Mouse (Mus musculus) heart, embryonic 15.5 days (tissue): ENCODE results near the gene Olfr1299. TPM values are rescaled to one million over a fixed set of nuclear protein-coding genes. Genes with fewer than 3 reads are reported as not detected.

Experiments used
- ATAC-seq: fragments of 200-750 bp; cut with Nextera tagmentation; replicated peaks from 2 replicates; pipeline ENCODE4 v1.8.0; 2017; ENCODE audit warnings: low read depth, moderate TSS enrichment; ENCODE audit not compliant: insufficient number of reproducible peaks, insufficient read depth, low FRiP score
- H3K27ac ChIP-seq: fragments of 300-500 bp; sonication (generic); 2 replicates; pipeline ENCODE4 v1.5.1; 2015; ENCODE audit warnings: mild to moderate bottlenecking, inconsistent platforms
- H3K27me3 ChIP-seq: fragments of 300-500 bp; sonication (generic); 2 replicates; pipeline ENCODE4 v1.6.1; 2015; ENCODE audit warnings: inconsistent platforms
- H3K36me3 ChIP-seq: fragments of 300-500 bp; sonication (generic); 2 replicates; pipeline ENCODE4 v1.6.1; 2015; ENCODE audit warnings: mild to moderate bottlenecking, inconsistent platforms
- H3K4me1 ChIP-seq: fragments of 300-500 bp; sonication (generic); replicated peaks from 2 replicates; pipeline ENCODE4 v1.6.1; 2015; ENCODE audit warnings: inconsistent platforms
- H3K4me2 ChIP-seq: fragments of 300-500 bp; sonication (generic); 2 replicates; pipeline ENCODE4 v1.6.1; 2015; ENCODE audit warnings: inconsistent platforms, mild to moderate bottlenecking, moderate library complexity
- H3K4me3 ChIP-seq: fragments of 300-500 bp; sonication (generic); 2 replicates; pipeline ENCODE4 v1.5.1; 2015; ENCODE audit warnings: mild to moderate bottlenecking, inconsistent platforms
- H3K9ac ChIP-seq: fragments of 300-500 bp; sonication (generic); 2 replicates; pipeline ENCODE4 v1.6.1; 2015; ENCODE audit warnings: mild to moderate bottlenecking, inconsistent platforms
- H3K9me3 ChIP-seq: fragments of 300-500 bp; sonication (generic); replicated peaks from 2 replicates; pipeline ENCODE4 v1.6.1; 2016; ENCODE audit warnings: inconsistent platforms
- WGBS: fragments of 180-500 bp; shearing (Covaris S2); methylation state at CpG from one replicate; pipeline ENCODE4 v1.1.7; 2015; ENCODE audit warnings: mixed read lengths; 5-methylcytosine and 5-hydroxymethylcytosine counted together
- polyA plus RNA-seq: library from polyadenylated mRNA; unstranded; fragments of >200 nt; fragmentation: Nextera tagmentation; extraction: Ambion mirVana; gene quantifications from 2 replicates; pipeline ENCODE4 v1.2.1, GENCODE M21; 2015

Olfr1299 gene
- polyA plus RNA-seq: not detected in 2 replicates

DNA sequence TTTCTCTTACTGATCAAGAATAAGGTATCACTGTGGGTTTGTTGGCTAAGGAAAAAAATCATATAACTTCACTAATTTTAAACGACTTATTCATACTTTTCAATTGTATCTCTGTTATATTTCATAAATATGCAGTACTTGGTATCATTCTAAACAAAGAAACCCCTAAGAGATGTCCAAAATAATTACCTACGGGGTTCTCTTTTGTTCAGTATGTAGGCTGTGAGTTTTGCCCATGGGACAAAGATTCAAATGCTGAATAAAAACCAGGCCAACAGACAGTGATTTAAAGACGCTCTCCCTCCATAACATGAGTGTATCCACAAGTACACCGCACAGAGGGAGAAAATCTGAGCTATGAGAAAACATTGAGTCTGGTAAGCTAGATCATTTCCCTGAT is at the start of gene Olfr1299:
Gene Olfr1299, plus strand, starts transcription at position 301 of the 400 bp plus-strand sequence.
- ATAC-seq: no peak
- Histone ChIP-seq H3K9me3 (no peaks in the 10 kb centered on the region), H3K27ac (no peak within 1 kb of the TSS), H3K4me2 (no peak within 1 kb of the TSS), H3K36me3 (no peaks in the 10 kb centered on the region), H3K9ac (no peak within 1 kb of the TSS), H3K4me3 (no peak within 1 kb of the TSS), H3K4me1 (no peaks in the 10 kb centered on the region), H3K27me3 (no peaks in the 10 kb centered on the region)
- 73% methylated on average over 4 of the region's 4 CpGs for WGBS

DNA sequence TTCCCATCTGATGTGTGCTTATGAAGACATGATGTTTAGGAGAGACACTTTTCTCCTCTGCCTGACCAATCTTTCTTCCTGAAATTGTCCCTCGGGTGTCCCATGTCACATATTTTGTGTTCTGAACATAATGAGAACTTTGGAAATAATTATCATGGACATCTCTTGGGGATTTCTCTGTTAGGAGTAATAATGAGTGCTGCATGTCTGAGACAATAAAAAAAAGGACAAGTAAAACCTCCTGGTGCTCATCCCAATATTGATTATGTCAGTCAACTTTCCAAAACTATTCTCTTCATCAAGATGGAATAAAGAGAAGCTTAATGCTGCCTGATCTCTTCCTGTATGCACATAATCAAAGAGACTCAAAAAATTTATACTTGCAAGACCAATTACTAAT is 34.8 kb upstream of the Olfr1299 start, which contains the start of gene Olfr1297:
Gene Olfr1297, minus strand, starts transcription at position 101 of the 400 bp plus-strand sequence.
- H3K4me3 ChIP-seq: no peak within 1 kb of the TSS
- no peak within 1 kb of the TSS for H3K9ac ChIP-seq
- no peaks in the 10 kb centered on the region for H3K27me3 ChIP-seq
- H3K9me3 ChIP-seq: no peaks in the 10 kb centered on the region
- ATAC-seq: no peak
- 64% methylated on average over 1 of the region's 1 CpGs for WGBS
- H3K27ac ChIP-seq: no peak within 1 kb of the TSS
- no peak within 1 kb of the TSS for H3K4me2 ChIP-seq
- H3K36me3 ChIP-seq: no peaks in the 10 kb centered on the region
- H3K4me1 ChIP-seq: no peaks in the 10 kb centered on the region

DNA sequence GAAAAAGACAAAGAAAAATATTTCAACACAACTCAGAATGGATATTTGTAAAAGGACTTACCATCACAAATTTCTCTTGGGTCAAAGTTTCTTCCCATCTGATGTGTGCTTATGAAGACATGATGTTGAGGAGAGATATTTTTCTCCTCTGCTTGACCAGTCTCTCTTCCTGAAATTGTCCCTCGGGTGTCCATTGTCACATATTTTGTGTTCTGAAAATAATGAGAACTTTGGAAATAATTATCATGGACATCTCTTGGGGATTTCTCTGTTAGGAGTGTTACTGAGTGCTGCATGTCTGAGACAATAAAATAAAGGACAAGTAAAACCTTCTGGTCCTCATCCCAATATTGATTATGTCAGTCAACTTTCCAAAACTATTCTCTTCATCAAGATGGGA is 12.1 kb upstream of the Olfr1299 start, which contains the start of gene Olfr1298:
Gene Olfr1298, minus strand, starts transcription at position 101 of the 400 bp plus-strand sequence.
- 86% methylated on average over 1 of the region's 1 CpGs for WGBS
- no peaks in the 10 kb centered on the region for H3K9me3 ChIP-seq
- H3K4me1 ChIP-seq: no peaks in the 10 kb centered on the region
- H3K4me2 ChIP-seq: no peak within 1 kb of the TSS
- ATAC-seq: no peak
- no peaks in the 10 kb centered on the region for H3K36me3 ChIP-seq
- no peak within 1 kb of the TSS for H3K27ac ChIP-seq
- no peak within 1 kb of the TSS for H3K4me3 ChIP-seq
- no peaks in the 10 kb centered on the region for H3K27me3 ChIP-seq
- no peak within 1 kb of the TSS for H3K9ac ChIP-seq

Other genes with a start within 250 kb of the Olfr1299 start
- gene Olfr1286, start 238.3 kb upstream of the Olfr1299 start, polyA plus RNA-seq: not detected in 2 replicates
- gene Olfr1287, start 212.3 kb upstream of the Olfr1299 start, polyA plus RNA-seq: not detected in 2 replicates
- gene Olfr1288, start 187.3 kb upstream of the Olfr1299 start, polyA plus RNA-seq: not detected in 2 replicates
- not detected in 2 replicates for gene Olfr1289, start 180.6 kb upstream of the Olfr1299 start, polyA plus RNA-seq
- not detected in 2 replicates for gene Olfr1290, start 167.6 kb upstream of the Olfr1299 start, polyA plus RNA-seq
- gene Olfr1291-ps1, start 164.2 kb upstream of the Olfr1299 start, polyA plus RNA-seq: not detected in 2 replicates
- not detected in 2 replicates for gene Olfr1293-ps, start 136.2 kb upstream of the Olfr1299 start, polyA plus RNA-seq
- gene Olfr1294, start 121.1 kb upstream of the Olfr1299 start, polyA plus RNA-seq: not detected in 2 replicates
- gene Olfr1295, start 91.7 kb upstream of the Olfr1299 start, polyA plus RNA-seq: not detected in 2 replicates
- not detected in 2 replicates for gene Olfr1297, start 34.9 kb upstream of the Olfr1299 start, polyA plus RNA-seq
- gene Olfr1298, start 12.2 kb upstream of the Olfr1299 start, polyA plus RNA-seq: not detected in 2 replicates
- gene Olfr1301, start 89.6 kb downstream of the Olfr1299 start, polyA plus RNA-seq: not detected in 2 replicates
- not detected in 2 replicates for gene Olfr1302, start 116.0 kb downstream of the Olfr1299 start, polyA plus RNA-seq
- gene Olfr1303, start 158.9 kb downstream of the Olfr1299 start, polyA plus RNA-seq: not detected in 2 replicates
- not detected in 2 replicates for gene Olfr1305, start 215.7 kb downstream of the Olfr1299 start, polyA plus RNA-seq